In the genomic region with DNA sequence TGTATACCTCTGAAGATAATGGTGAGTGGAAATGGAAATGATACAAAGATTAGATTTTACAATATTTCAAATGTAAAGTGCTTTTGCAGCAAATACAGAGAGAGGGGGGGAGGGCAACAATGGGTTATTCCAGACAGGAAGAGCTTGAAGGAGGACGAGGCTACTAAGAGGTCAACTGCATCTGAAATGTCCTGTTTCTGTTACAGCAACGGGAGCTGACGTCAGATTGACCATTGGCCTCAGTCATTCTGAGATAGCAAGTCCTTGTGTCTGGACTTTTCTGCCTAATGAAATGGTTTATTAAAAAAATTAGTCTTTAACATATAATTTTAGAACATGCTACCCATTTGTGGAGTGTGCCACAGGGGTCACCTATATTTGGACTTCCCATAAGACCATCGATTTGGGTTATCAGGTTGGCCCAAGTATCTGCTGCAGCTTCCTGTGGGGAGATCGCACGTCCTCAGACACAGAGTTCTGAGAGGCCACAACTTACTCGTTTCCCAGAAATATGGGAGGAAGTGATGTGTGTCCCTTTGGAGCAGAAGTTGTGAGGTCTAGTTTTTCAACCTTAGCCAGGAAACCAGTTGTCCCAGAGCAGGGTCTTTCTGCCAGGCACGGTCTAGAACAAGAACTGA, we compare ENCODE assay signal across 27 mouse cellular contexts. TPM values are rescaled to one million over a fixed set of nuclear protein-coding genes. Genes with fewer than 3 reads are reported as not detected.
A peak's percentile ranks its signal among the peaks of the same experiment; 100 is the strongest.
DNase-seq lines count a peak whose midpoint lies in the region; ATAC-seq and TF ChIP-seq lines count a peak whose summit lies in the region.
"Had no signal": no experiment of that assay in that cellular context is flagged by ENCODE, and none has a peak within 500 bp of the region (broad histone marks: within the 10 kb centered on the region; RNA-seq: fewer than 3 reads in every experiment).

No protein-coding gene starts in this region.

- no peaks in the 10 kb centered on the region for H3K36me3 ChIP-seq in heart, embryonic 10.5 days
- H3K36me3 ChIP-seq in heart, adult 2 months (ENCODE audit: control insufficient read depth, insufficient read depth, low read length) = no peaks in the 10 kb centered on the region; the same call in 1 of the 2 replicates
- no peaks in the 10 kb centered on the region for H3K36me3 ChIP-seq in liver, embryonic 14.5 days (replicated peaks; ENCODE audit: control insufficient read depth, insufficient read depth, low read depth)
- no peaks in the 10 kb centered on the region for H3K36me3 ChIP-seq in forebrain, embryonic 15.5 days
- H3K36me3 ChIP-seq in hindbrain, embryonic 14.5 days (replicated peaks; ENCODE audit: control insufficient read depth, insufficient read depth) = no peaks in the 10 kb centered on the region
- H3K36me3 ChIP-seq: embryonic facial prominence, embryonic 12.5 days; heart, embryonic 12.5 days; hindbrain, embryonic 10.5 days had no signal

- DNase-seq in heart, embryonic 10.5 days (ENCODE audit: low spot score) = peak; percentile 65
- DNase-seq in heart, adult 2 months = no peak
- peak; percentile 57 for DNase-seq in 416B (ENCODE audit: low read depth)
- DNase-seq in MEL-GATA-1-ER (ENCODE audit: extremely low read depth, low read depth) = peak; percentile 36
- peak in 1 of 3 experiments; percentile 9 for DNase-seq in liver, embryonic 14.5 days (ENCODE audit: low read depth in 3 of 3, low spot score in 3 of 3)
- DNase-seq in hindbrain, embryonic 14.5 days (ENCODE audit: low spot score) = no peak
- no peak for DNase-seq in thymus, postnatal 25 days
- DNase-seq: adrenal gland, adult 8-10 months; cerebellum, adult 8-10 months; cerebellum, postnatal 36 days; embryo, embryonic 11 days; gastrocnemius, postnatal 25 days; heart, postnatal 14 days; kidney, adult 9 months; kidney, postnatal 10 days; lung, adult 18-20 months; lung, postnatal 4 days; midbrain, embryonic 14.5 days had no signal

- WGBS in heart, embryonic 10.5 days = 59% methylated on average over 8 of the region's 8 CpGs
- 30% methylated on average over 8 of the region's 8 CpGs for WGBS in heart, adult 2 months
- WGBS in liver, embryonic 14.5 days (ENCODE audit: insufficient replicate concordance) = 13% methylated on average over 8 of the region's 8 CpGs
- 82% methylated on average over 8 of the region's 8 CpGs for WGBS in forebrain, embryonic 15.5 days
- WGBS in hindbrain, embryonic 14.5 days = 85% methylated on average over 8 of the region's 8 CpGs

- no peaks in the 10 kb centered on the region for H3K79me2 ChIP-seq in heart, adult 2 months (replicated peaks; ENCODE audit: control insufficient read depth, insufficient read depth, low read length)

- H3K4me3 ChIP-seq in heart, embryonic 10.5 days = no peak overlapping the region
- no peak overlapping the region for H3K4me3 ChIP-seq in heart, adult 2 months
- no peak overlapping the region for H3K4me3 ChIP-seq in liver, embryonic 14.5 days (ENCODE audit: insufficient read depth in 1 of 2, low read depth in 2 of 2, low read length in 2 of 2)
- no peak overlapping the region for H3K4me3 ChIP-seq in forebrain, embryonic 15.5 days
- no peak overlapping the region for H3K4me3 ChIP-seq in hindbrain, embryonic 14.5 days (replicated peaks; ENCODE audit: low read length)
- H3K4me3 ChIP-seq: embryonic facial prominence, embryonic 12.5 days; heart, embryonic 12.5 days; hindbrain, embryonic 10.5 days had no signal

- TF ChIP-seq POLR2A in heart, adult 2 months (IDR thresholded peaks at IDR 0.05; ENCODE audit: insufficient read depth, low read depth, low read length) = no peak

- H3K9ac ChIP-seq in heart, adult 2 months (ENCODE audit: low read depth, low read length) = no peak overlapping the region
- no peak overlapping the region for H3K9ac ChIP-seq in liver, embryonic 14.5 days (replicated peaks)
- H3K9ac ChIP-seq in forebrain, embryonic 15.5 days (replicated peaks) = no peak overlapping the region
- no peak overlapping the region for H3K9ac ChIP-seq in hindbrain, embryonic 14.5 days
- H3K9ac ChIP-seq: embryonic facial prominence, embryonic 12.5 days; heart, embryonic 12.5 days had no signal

- no peak for TF ChIP-seq CTCF in heart, adult 2 months (IDR thresholded peaks at IDR 0.05)
- no peak for TF ChIP-seq CTCF in liver, embryonic 14.5 days (IDR thresholded peaks at IDR 0.05; ENCODE audit: low read depth)

- H3K4me1 ChIP-seq in heart, embryonic 10.5 days = peaks cover 7% of the 10 kb centered on the region; the same call in 1 of the 2 replicates
- H3K4me1 ChIP-seq in heart, adult 2 months (ENCODE audit: control insufficient read depth, insufficient read depth, low read length) = no peaks in the 10 kb centered on the region
- H3K4me1 ChIP-seq in liver, embryonic 14.5 days (replicated peaks; ENCODE audit: control insufficient read depth in 2 of 2, insufficient read depth in 2 of 2, low read length in 1 of 2) = peaks cover 0 to 15% of the 10 kb centered on the region in 2 experiments; a peak in 2 of 4 replicates
- H3K4me1 ChIP-seq in forebrain, embryonic 15.5 days = peaks cover 9% of the 10 kb centered on the region
- no peaks in the 10 kb centered on the region for H3K4me1 ChIP-seq in hindbrain, embryonic 14.5 days (replicated peaks; ENCODE audit: control insufficient read depth, insufficient read depth, low read length)
- H3K4me1 ChIP-seq: hindbrain, embryonic 10.5 days had no signal

- no peak for TF ChIP-seq EP300 in heart, adult 2 months (IDR thresholded peaks at IDR 0.05; ENCODE audit: insufficient read depth, low read depth, low read length)
- no peak for TF ChIP-seq EP300 in liver, embryonic 14.5 days (IDR thresholded peaks at IDR 0.05; ENCODE audit: low read depth)

- peak; percentile 57 for ATAC-seq in liver, embryonic 14.5 days (ENCODE audit: insufficient read depth)
- no peak for ATAC-seq in forebrain, embryonic 15.5 days (replicated peaks)
- no peak for ATAC-seq in hindbrain, embryonic 14.5 days (ENCODE audit: low FRiP score)
- ATAC-seq: CD4-positive, CD25-positive, alpha-beta regulatory T cell, adult 4 months; forebrain, embryonic 14.5 days; intestine, embryonic 16.5 days; lung, postnatal 0 days had no signal

- H3K9me3 ChIP-seq in heart, embryonic 10.5 days = no peaks in the 10 kb centered on the region
- no peaks in the 10 kb centered on the region for H3K9me3 ChIP-seq in liver, embryonic 14.5 days (ENCODE audit: control insufficient read depth, low read length)
- H3K9me3 ChIP-seq in forebrain, embryonic 15.5 days = no peaks in the 10 kb centered on the region
- H3K9me3 ChIP-seq in hindbrain, embryonic 14.5 days (ENCODE audit: control insufficient read depth, low read length) = no peaks in the 10 kb centered on the region
- H3K9me3 ChIP-seq: embryonic facial prominence, embryonic 12.5 days; heart, embryonic 12.5 days; hindbrain, embryonic 10.5 days had no signal

- H3K27me3 ChIP-seq in heart, embryonic 10.5 days (ENCODE audit: insufficient read depth, poor library complexity, severe bottlenecking) = no peaks in the 10 kb centered on the region
- no peaks in the 10 kb centered on the region for H3K27me3 ChIP-seq in heart, adult 2 months (ENCODE audit: control insufficient read depth, insufficient read depth, low read length)
- no peaks in the 10 kb centered on the region for H3K27me3 ChIP-seq in liver, embryonic 14.5 days (ENCODE audit: control insufficient read depth, insufficient read depth, low read length)
- no peaks in the 10 kb centered on the region for H3K27me3 ChIP-seq in forebrain, embryonic 15.5 days
- H3K27me3 ChIP-seq in hindbrain, embryonic 14.5 days (ENCODE audit: control insufficient read depth, insufficient read depth, low read length) = no peaks in the 10 kb centered on the region
- H3K27me3 ChIP-seq: embryonic facial prominence, embryonic 12.5 days; heart, embryonic 12.5 days had no signal

- H3K27ac ChIP-seq in heart, embryonic 10.5 days = no peak overlapping the region
- no peak overlapping the region for H3K27ac ChIP-seq in heart, adult 2 months
- no peak overlapping the region for H3K27ac ChIP-seq in liver, embryonic 14.5 days
- no peak overlapping the region for H3K27ac ChIP-seq in forebrain, embryonic 15.5 days (replicated peaks)
- no peak overlapping the region for H3K27ac ChIP-seq in hindbrain, embryonic 14.5 days
- H3K27ac ChIP-seq: embryonic facial prominence, embryonic 12.5 days; hindbrain, embryonic 10.5 days had no signal

- intact Hi-C loops in heart, adult 2 months (cut with DNase I) = no loop called here

- H3K4me2 ChIP-seq in liver, embryonic 14.5 days (ENCODE audit: low read depth) = no peak overlapping the region
- no peak overlapping the region for H3K4me2 ChIP-seq in forebrain, embryonic 15.5 days (replicated peaks)
- no peak overlapping the region for H3K4me2 ChIP-seq in hindbrain, embryonic 14.5 days (replicated peaks)
- H3K4me2 ChIP-seq: embryonic facial prominence, embryonic 12.5 days; heart, embryonic 12.5 days had no signal

RNA-seq across cellular contexts. Expression of a gene that starts 48.0 kb away (rescaled TPM):
- 26.6 and 32.4 TPM in 2 replicates for polyA plus RNA-seq in heart, embryonic 10.5 days (2016; fragmentation: Nextera tagmentation; extraction: Ambion mirVana)
- total RNA-seq in heart, adult 2 months (2021) = under 1 TPM; 0.59 to 0.68 TPM
- 0.31 and 0.32 TPM in 2 replicates for polyA plus RNA-seq in heart, adult 2 months (2012; rRNA removed)
- polyA plus RNA-seq in liver, embryonic 14.5 days (2012; rRNA removed) = 1.7 and 1.9 TPM in 2 replicates
- polyA plus RNA-seq in liver, embryonic 14.5 days (2014; fragmentation: Nextera tagmentation; extraction: Ambion mirVana) = 7.1 and 8.6 TPM in 2 replicates
- 13.6 and 14.1 TPM in 2 replicates for polyA plus RNA-seq in forebrain, embryonic 15.5 days (2015; fragmentation: Nextera tagmentation; extraction: Ambion mirVana)
- 7.3 and 9.0 TPM in 2 replicates for polyA plus RNA-seq in hindbrain, embryonic 14.5 days (2014; fragmentation: Nextera tagmentation; extraction: Ambion mirVana)
- total RNA-seq: monocyte, adult 5-6 weeks had no signal

Comparison
In these comparisons a context has a peak if more than half of its experiments do, and no peak if none do; other contexts are left out.
1. DNase-seq: peak in heart, embryonic 10.5 days (single experiment), 416B (single experiment) and MEL-GATA-1-ER (single experiment); none in heart, adult 2 months (0 of 2), hindbrain, embryonic 14.5 days (single experiment) and thymus, postnatal 25 days (single experiment).